Mouse (Mus musculus): ENCODE measurements around the gene Hdac1.

- no peak for TF ChIP-seq CTCF (IDR thresholded peaks at IDR 0.05; ENCODE audit: low read depth, low read length)
- TF ChIP-seq GATA1 (IDR thresholded peaks at IDR 0.05; ENCODE audit: borderline replicate concordance, low read length), result no peak
- no peak for TF ChIP-seq GATA2 (IDR thresholded peaks at IDR 0.05; ENCODE audit: borderline replicate concordance, low read depth, low read length)
- TF ChIP-seq POLR2AphosphoS5 (IDR thresholded peaks at IDR 0.05; ENCODE audit: insufficient replicate concordance, low read depth, low read length), result no peak
Observed at GRCm38 (mm10) chr4:129481090-129481489, 61.4 kb downstream of the Hdac1 start.
